8 mouse cellular contexts compared by ENCODE assay signal in genomic region chr11:120457370-120457769, GRCm38 (mm10). TPM values are rescaled to one million over a fixed set of nuclear protein-coding genes. Genes with fewer than 3 reads are reported as not detected.
A peak's percentile ranks its signal among the peaks of the same experiment; 100 is the strongest.
DNase-seq lines count a peak whose midpoint lies in the region; ATAC-seq lines count a peak whose summit lies in the region.

No protein-coding gene starts in this region.

- H3K9me3 ChIP-seq in heart, embryonic 12.5 days (replicated peaks): no peaks in the 10 kb centered on the region
- H3K9me3 ChIP-seq in hindbrain, embryonic 15.5 days: no peaks in the 10 kb centered on the region
- H3K9me3 ChIP-seq in midbrain, embryonic 13.5 days: no peaks in the 10 kb centered on the region

- H3K4me2 ChIP-seq in heart, embryonic 12.5 days: peak overlapping the region; percentile 92
- H3K4me2 ChIP-seq in hindbrain, embryonic 15.5 days: peak overlapping the region; percentile 88
- peak overlapping the region; percentile 95 for H3K4me2 ChIP-seq in midbrain, embryonic 13.5 days (replicated peaks)

- 0 out of 2 replicates have a peak, but pooled peaks have one; percentile 46 for ATAC-seq in heart, embryonic 12.5 days (ENCODE audit: insufficient number of reproducible peaks, low FRiP score)
- no peak for ATAC-seq in hindbrain, embryonic 15.5 days (ENCODE audit: low FRiP score, low read depth)
- ATAC-seq in midbrain, embryonic 13.5 days: no peak

- peaks cover 34% of the 10 kb centered on the region for H3K36me3 ChIP-seq in heart, embryonic 12.5 days
- H3K36me3 ChIP-seq in hindbrain, embryonic 15.5 days: peaks cover 15% of the 10 kb centered on the region
- peaks cover 30% of the 10 kb centered on the region for H3K36me3 ChIP-seq in midbrain, embryonic 13.5 days

- H3K4me1 ChIP-seq in heart, embryonic 12.5 days (replicated peaks): peaks cover 16% of the 10 kb centered on the region
- peaks cover 20% of the 10 kb centered on the region for H3K4me1 ChIP-seq in hindbrain, embryonic 15.5 days (replicated peaks)
- peaks cover 25% of the 10 kb centered on the region for H3K4me1 ChIP-seq in midbrain, embryonic 13.5 days (replicated peaks)

- H3K4me3 ChIP-seq in heart, embryonic 12.5 days: peak overlapping the region; percentile 82
- peak overlapping the region; percentile 94 for H3K4me3 ChIP-seq in hindbrain, embryonic 15.5 days
- peak overlapping the region; percentile 80 for H3K4me3 ChIP-seq in midbrain, embryonic 13.5 days (replicated peaks)

- DNase-seq in heart, adult 18-20 months: no peak
- peak; percentile 43 for DNase-seq in c-Kit-positive CD71-positive TER-119-negative erythroid progenitor cells, embryonic 14.5 days (ENCODE audit: low read depth)
- no peak for DNase-seq in right cerebral cortex, adult 18-20 months
- DNase-seq in embryo, embryonic 10 days (ENCODE audit: low spot score): no peak
- DNase-seq in right cerebral cortex, adult 2 months (ENCODE audit: low spot score in 2 of 2): no peak

- H3K27ac ChIP-seq in heart, embryonic 12.5 days (ENCODE audit: poor library complexity, severe bottlenecking): peak overlapping the region; percentile 92
- peak overlapping the region; percentile 90 for H3K27ac ChIP-seq in hindbrain, embryonic 15.5 days (replicated peaks)
- H3K27ac ChIP-seq in midbrain, embryonic 13.5 days: 0 out of 2 replicates have a peak overlapping the region, but pooled peaks have one; percentile 71

- H3K9ac ChIP-seq in heart, embryonic 12.5 days: peak overlapping the region; percentile 92
- peak overlapping the region; percentile 99 for H3K9ac ChIP-seq in hindbrain, embryonic 15.5 days
- peak overlapping the region; percentile 89 for H3K9ac ChIP-seq in midbrain, embryonic 13.5 days (replicated peaks)

- no peaks in the 10 kb centered on the region for H3K27me3 ChIP-seq in heart, embryonic 12.5 days (replicated peaks)
- H3K27me3 ChIP-seq in hindbrain, embryonic 15.5 days: no peaks in the 10 kb centered on the region
- H3K27me3 ChIP-seq in midbrain, embryonic 13.5 days: no peaks in the 10 kb centered on the region

- WGBS in heart, embryonic 12.5 days: 16% methylated on average over 14 of the region's 14 CpGs
- 32% methylated on average over 14 of the region's 14 CpGs for WGBS in hindbrain, embryonic 15.5 days
- WGBS in midbrain, embryonic 13.5 days: 41% methylated on average over 14 of the region's 14 CpGs

RNA-seq across cellular contexts. Expression of gene Oxld1, which starts 0.5 kb away (rescaled TPM):
- 14.9 and 15.2 TPM in 2 replicates for polyA plus RNA-seq in heart, embryonic 12.5 days (2016; fragmentation: Nextera tagmentation; extraction: Ambion mirVana)
- total RNA-seq in heart, adult 18-20 months (2021): 10 to 100 TPM; 58.1 to 70.3 TPM
- polyA plus RNA-seq in hindbrain, embryonic 15.5 days (2015; fragmentation: Nextera tagmentation; extraction: Ambion mirVana): 11.5 and 12.0 TPM in 2 replicates
- 10.6 and 12.5 TPM in 2 replicates for polyA plus RNA-seq in midbrain, embryonic 13.5 days (2015; fragmentation: Nextera tagmentation; extraction: Ambion mirVana)

RNA-seq across cellular contexts. Expression of gene Ccdc137, which starts 0.5 kb away (rescaled TPM):
- polyA plus RNA-seq in heart, embryonic 12.5 days (2016; fragmentation: Nextera tagmentation; extraction: Ambion mirVana): 24.1 and 24.7 TPM in 2 replicates
- total RNA-seq in heart, adult 18-20 months (2021): 1 to 10 TPM; 6.0 to 7.3 TPM
- polyA plus RNA-seq in hindbrain, embryonic 15.5 days (2015; fragmentation: Nextera tagmentation; extraction: Ambion mirVana): 24.8 and 28.9 TPM in 2 replicates
- polyA plus RNA-seq in midbrain, embryonic 13.5 days (2015; fragmentation: Nextera tagmentation; extraction: Ambion mirVana): 26.1 and 28.7 TPM in 2 replicates

RNA-seq across cellular contexts. Expression of gene Pde6g, which starts 4.1 kb away (rescaled TPM):
- 0.10 and 0.13 TPM in 2 replicates for polyA plus RNA-seq in heart, embryonic 12.5 days (2016; fragmentation: Nextera tagmentation; extraction: Ambion mirVana)
- total RNA-seq in heart, adult 18-20 months (2021): under 1 TPM in 1 of 2 experiments, not detected in 1; 0.57 TPM
- polyA plus RNA-seq in hindbrain, embryonic 15.5 days (2015; fragmentation: Nextera tagmentation; extraction: Ambion mirVana): 0.22 and 0.51 TPM in 2 replicates
- 0.19 and 0.30 TPM in 2 replicates for polyA plus RNA-seq in midbrain, embryonic 13.5 days (2015; fragmentation: Nextera tagmentation; extraction: Ambion mirVana)

RNA-seq across cellular contexts. Expression of gene Arl16, which starts 10.0 kb away (rescaled TPM):
- 35.9 and 41.6 TPM in 2 replicates for polyA plus RNA-seq in heart, embryonic 12.5 days (2016; fragmentation: Nextera tagmentation; extraction: Ambion mirVana)
- 10 to 100 TPM; 10.1 to 12.0 TPM for total RNA-seq in heart, adult 18-20 months (2021)
- 61.5 and 64.1 TPM in 2 replicates for polyA plus RNA-seq in hindbrain, embryonic 15.5 days (2015; fragmentation: Nextera tagmentation; extraction: Ambion mirVana)
- polyA plus RNA-seq in midbrain, embryonic 13.5 days (2015; fragmentation: Nextera tagmentation; extraction: Ambion mirVana): 64.7 and 67.8 TPM in 2 replicates

RNA-seq across cellular contexts. Expression of gene Tspan10, which starts 14.9 kb away (rescaled TPM):
- not detected in 2 replicates for polyA plus RNA-seq in heart, embryonic 12.5 days (2016; fragmentation: Nextera tagmentation; extraction: Ambion mirVana)
- total RNA-seq in heart, adult 18-20 months (2021): 1 to 10 TPM; 1.0 to 2.3 TPM
- polyA plus RNA-seq in hindbrain, embryonic 15.5 days (2015; fragmentation: Nextera tagmentation; extraction: Ambion mirVana): not detected in 2 replicates
- polyA plus RNA-seq in midbrain, embryonic 13.5 days (2015; fragmentation: Nextera tagmentation; extraction: Ambion mirVana): not detected in 2 replicates
